Mouse (Mus musculus) mammary gland, adult 2 months (tissue): Measurements from ENCODE around the gene Cxcl16. TPM values are rescaled to one million over a fixed set of nuclear protein-coding genes. Genes with fewer than 3 reads are reported as not detected.

Experiments
- polyA plus RNA-seq: library from polyadenylated mRNA; depleted of rRNA; stranded (reverse); fragments of >200 nt; gene quantifications from 2 replicates; pipeline ENCODE4 v1.2.3, GENCODE M21; 2012; ENCODE audit warnings: low replicate concordance; rRNA removed

Cxcl16 gene
- polyA plus RNA-seq = 55.8 and 86.0 TPM in 2 replicates

GRCm38 (mm10) chr11:70459601-70460101 is at the start of gene Cxcl16:
Cxcl16 (minus strand) TSS chr11:70459984.

GRCm38 (mm10) chr11:70504970-70505369 is 45.2 kb upstream of the Cxcl16 start, which contains the start of gene Tm4sf5:
Tm4sf5 (plus strand) TSS chr11:70505244.

DNA sequence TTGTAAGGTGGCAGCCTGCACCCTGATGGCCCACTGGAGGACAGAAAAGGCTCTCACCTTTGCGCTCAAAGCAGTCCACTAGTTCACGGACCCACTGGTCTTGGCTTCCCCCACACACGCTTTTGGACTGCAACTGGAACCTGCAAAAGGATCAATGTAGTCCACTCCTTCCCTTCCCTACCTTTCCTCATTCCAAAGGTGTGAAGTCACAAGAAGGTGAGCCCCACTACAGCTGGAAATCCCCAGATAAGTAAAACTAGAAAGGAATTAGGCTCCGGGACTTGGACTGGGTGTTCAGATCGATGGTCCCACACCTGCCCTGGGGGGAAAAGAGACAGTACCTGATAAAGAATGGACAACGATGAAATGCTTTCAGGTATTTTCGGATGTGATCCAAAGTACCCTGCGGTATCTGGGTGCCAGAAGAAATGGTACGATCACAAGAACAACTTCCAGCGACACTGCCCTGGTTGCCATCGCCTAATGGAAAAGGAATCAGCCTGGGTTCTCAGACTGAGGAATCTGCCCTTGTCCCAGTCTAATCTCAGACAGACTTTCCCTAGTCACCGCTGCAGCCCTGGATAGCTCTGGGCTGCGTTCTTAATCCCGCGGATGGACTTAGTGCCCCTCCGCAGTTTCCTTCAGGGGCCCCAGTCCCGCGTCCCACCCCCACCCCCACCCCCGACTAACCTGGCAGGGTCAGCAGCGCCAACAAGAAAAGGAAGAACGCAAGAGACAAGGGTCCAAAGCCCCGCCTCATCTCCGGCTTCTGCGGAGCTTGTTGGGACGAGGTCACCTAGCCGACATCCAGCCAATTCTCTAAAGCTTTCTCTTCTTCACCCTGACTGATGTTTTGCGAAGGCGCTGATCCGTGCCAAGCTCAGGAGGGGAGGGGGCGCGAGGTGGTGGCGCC is 840 bp downstream of the Cxcl16 start, which contains the start of gene Zmynd15:
Zmynd15 (plus strand) TSS at position 746 of the 913 bp plus-strand sequence.

DNA sequence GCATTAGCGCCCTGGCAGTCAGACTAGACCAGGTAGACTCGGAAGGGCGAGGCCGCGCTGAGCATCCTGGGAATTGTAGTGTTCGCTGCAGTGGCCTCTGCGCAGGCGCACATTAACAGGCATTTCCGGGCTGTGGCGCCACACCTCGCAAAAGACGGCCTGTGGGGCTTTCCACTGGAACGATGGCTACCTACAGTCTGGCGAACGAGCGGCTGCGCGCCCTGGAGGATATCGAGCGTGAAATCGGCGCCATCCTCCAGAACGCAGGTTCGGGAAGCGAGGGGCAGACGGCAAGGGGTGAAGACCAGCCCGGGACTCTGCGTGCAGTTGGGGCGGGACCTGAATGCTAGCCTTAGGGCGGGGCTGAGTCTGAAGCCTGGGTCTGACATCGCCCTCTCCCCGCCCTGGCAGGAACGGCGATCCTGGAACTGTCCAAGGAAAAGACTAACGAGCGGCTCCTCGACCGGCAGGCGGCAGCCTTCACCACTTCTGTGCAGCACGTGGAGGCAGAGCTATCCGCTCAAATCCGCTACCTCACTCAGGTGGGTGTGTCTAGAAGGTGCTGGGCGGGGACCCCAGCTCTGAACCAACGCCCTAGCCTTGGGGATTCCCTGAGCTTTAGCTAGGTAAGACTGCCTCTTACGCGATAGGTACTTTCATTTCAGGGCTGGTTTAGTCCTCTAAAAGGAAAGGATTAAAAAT is 7.8 kb downstream of the Cxcl16 start, which contains the start of gene Med11:
Med11 (plus strand) TSS at position 123 of the 702 bp plus-strand sequence.

DNA sequence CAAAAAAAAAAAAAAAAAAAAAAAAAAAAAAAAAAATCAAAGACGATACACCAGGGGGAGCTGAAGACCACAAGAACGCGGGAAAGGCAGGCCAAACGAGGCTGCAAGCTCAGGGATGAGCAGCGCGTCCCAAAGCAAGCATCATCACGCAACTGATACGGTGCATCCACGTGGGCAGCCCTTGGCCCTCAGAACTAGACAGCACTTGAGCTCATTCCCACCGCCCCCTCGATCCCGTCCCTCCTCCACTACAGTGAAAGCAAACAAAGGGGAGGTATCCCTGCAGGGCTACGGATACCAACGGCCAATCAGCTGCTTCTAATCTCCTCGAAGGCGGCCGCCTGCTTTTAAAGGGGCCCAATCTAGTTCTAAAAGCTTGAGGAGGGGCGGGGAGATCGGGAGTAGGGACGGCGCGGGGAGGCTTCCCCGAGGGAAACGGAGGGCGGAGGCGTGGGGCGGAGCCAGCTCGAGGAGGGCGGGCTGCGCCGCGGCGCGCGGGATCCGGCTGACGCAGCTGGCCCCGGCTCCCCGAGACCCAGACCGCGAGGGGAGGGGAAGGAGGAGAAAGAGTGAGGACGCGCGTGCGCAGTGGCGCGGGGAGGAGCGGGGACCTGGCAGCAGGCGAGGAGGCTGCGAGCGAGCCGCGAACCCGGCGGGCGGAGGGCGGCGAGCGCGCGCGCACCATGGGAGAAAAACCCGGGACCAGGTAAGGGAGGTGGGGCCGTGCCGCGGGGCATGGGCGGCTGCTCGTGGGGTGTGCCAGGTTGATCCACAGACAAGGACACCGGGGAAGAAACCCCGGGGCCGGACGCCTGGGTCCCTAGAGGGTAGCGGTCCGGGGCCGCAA is 27.5 kb downstream of the Cxcl16 start, which contains the start of gene Arrb2:
Arrb2 (plus strand) TSS at position 588 of the 847 bp plus-strand sequence.

DNA sequence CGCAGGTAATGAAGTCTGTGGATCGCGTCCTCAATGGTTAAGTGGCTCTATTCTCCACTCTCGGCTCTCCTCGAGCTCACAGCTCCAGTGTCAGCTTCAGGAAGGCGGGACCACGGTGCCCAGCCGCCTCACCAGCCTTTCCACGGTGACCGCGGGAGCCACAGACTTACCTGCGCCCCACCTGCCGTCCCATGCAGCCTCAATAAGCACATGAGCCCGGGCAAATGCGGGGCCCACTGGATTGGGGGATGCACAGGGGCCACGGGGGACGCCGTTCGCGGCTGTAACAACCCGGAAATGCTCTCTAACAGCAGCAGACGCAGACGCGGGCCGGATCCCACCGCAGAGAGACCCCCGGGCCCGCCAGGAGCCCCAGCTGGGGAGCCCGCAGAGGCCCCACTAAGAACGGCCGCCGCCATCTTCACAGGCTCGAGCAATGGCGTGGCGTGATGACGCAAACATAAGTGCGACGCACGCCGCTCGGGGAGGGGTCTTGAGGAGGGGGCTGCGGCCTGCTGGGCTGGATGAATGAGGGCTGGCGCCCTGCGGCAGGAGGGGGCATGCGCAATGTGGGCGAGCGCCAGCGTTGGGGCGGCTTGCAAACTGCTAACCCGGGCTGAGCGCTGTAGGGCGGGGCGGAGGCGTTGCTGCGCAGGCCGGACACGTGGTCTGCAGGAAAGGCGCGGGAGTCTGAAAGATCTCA is 50.0 kb downstream of the Cxcl16 start, which contains the start of gene Pelp1:
Pelp1 (minus strand) TSS at position 438 of the 703 bp plus-strand sequence.

Other genes with a start within 250 kb of the Cxcl16 start
- 4.8 and 9.0 TPM in 2 replicates for gene Slc16a11, start 247.2 kb downstream of the Cxcl16 start, polyA plus RNA-seq
- 4.6 and 5.2 TPM in 2 replicates for gene Slc16a13, start 238.9 kb downstream of the Cxcl16 start, polyA plus RNA-seq
- 11.9 TPM in 2 replicates for gene Bcl6b, start 230.2 kb downstream of the Cxcl16 start, polyA plus RNA-seq
- 64.0 and 79.8 TPM in 2 replicates for gene 0610010K14Rik, start 222.1 kb downstream of the Cxcl16 start, polyA plus RNA-seq
- 7.3 and 8.3 TPM in 2 replicates for gene Gm21988, start 220.2 kb downstream of the Cxcl16 start, polyA plus RNA-seq
- gene Rnasek, start 220.1 kb downstream of the Cxcl16 start, polyA plus RNA-seq = 228 and 250 TPM in 2 replicates
- 2.9 and 5.0 TPM in 2 replicates for gene Alox12, start 204.6 kb downstream of the Cxcl16 start, polyA plus RNA-seq
- 1.1 and 5.8 TPM in 2 replicates for gene Alox12e, start 137.4 kb downstream of the Cxcl16 start, polyA plus RNA-seq
- gene Alox15, start 108.0 kb downstream of the Cxcl16 start, polyA plus RNA-seq = 7.3 TPM in 2 replicates
- gene Pelp1, start 50.0 kb downstream of the Cxcl16 start, polyA plus RNA-seq = 20.5 and 21.3 TPM in 2 replicates
- 101 and 115 TPM in 2 replicates for gene Arrb2, start 27.3 kb downstream of the Cxcl16 start, polyA plus RNA-seq
- 18.4 and 20.8 TPM in 2 replicates for gene Med11, start 8.1 kb downstream of the Cxcl16 start, polyA plus RNA-seq
- gene Zmynd15, start 551 bp downstream of the Cxcl16 start, polyA plus RNA-seq = 15.4 and 27.1 TPM in 2 replicates
- 0.94 and 1.3 TPM in 2 replicates for gene Tm4sf5, start 45.3 kb upstream of the Cxcl16 start, polyA plus RNA-seq
- 0.23 TPM in 1 of 2 replicates, not detected in the other for gene Vmo1, start 54.6 kb upstream of the Cxcl16 start, polyA plus RNA-seq
- gene Gltpd2, start 59.2 kb upstream of the Cxcl16 start, polyA plus RNA-seq = 0.74 TPM in 1 of 2 replicates, not detected in the other
- gene Psmb6, start 65.4 kb upstream of the Cxcl16 start, polyA plus RNA-seq = 252 and 327 TPM in 2 replicates
- gene Gm40193, start 73.0 kb upstream of the Cxcl16 start, polyA plus RNA-seq = not detected in 2 replicates
- gene Pld2, start 80.1 kb upstream of the Cxcl16 start, polyA plus RNA-seq = 28.4 and 44.8 TPM in 2 replicates
- 64.3 and 105 TPM in 2 replicates for gene Mink1, start 102.9 kb upstream of the Cxcl16 start, polyA plus RNA-seq
- gene 4930544D05Rik, start 155.9 kb upstream of the Cxcl16 start, polyA plus RNA-seq = not detected in 2 replicates
- gene Chrne, start 159.2 kb upstream of the Cxcl16 start, polyA plus RNA-seq = 0.42 and 4.9 TPM in 2 replicates
- gene Gp1ba, start 179.1 kb upstream of the Cxcl16 start, polyA plus RNA-seq = 0.09 and 0.17 TPM in 2 replicates
- 136 and 150 TPM in 2 replicates for gene Rnf167, start 187.3 kb upstream of the Cxcl16 start, polyA plus RNA-seq
- gene Slc25a11, start 187.5 kb upstream of the Cxcl16 start, polyA plus RNA-seq = 123 and 227 TPM in 2 replicates
- 1,240 and 3,635 TPM in 2 replicates for gene Pfn1, start 194.7 kb upstream of the Cxcl16 start, polyA plus RNA-seq
- 11.3 and 926 TPM in 2 replicates for gene Eno3, start 197.2 kb upstream of the Cxcl16 start, polyA plus RNA-seq
- 20.5 and 29.2 TPM in 2 replicates for gene Spag7, start 209.4 kb upstream of the Cxcl16 start, polyA plus RNA-seq
- 33.8 and 45.0 TPM in 2 replicates for gene Camta2, start 228.1 kb upstream of the Cxcl16 start, polyA plus RNA-seq
- 10.5 and 16.7 TPM in 2 replicates for gene Inca1, start 240.2 kb upstream of the Cxcl16 start, polyA plus RNA-seq
- gene Kif1c, start 240.6 kb upstream of the Cxcl16 start, polyA plus RNA-seq = 83.1 and 86.5 TPM in 2 replicates